Mouse (Mus musculus) lung, postnatal 10 days (tissue): ENCODE data around the gene Dusp7.

Experiments
- DNase-seq: peaks from one replicate; pipeline ENCODE4 v3.0.0; 2021

The Dusp7 gene

DNA sequence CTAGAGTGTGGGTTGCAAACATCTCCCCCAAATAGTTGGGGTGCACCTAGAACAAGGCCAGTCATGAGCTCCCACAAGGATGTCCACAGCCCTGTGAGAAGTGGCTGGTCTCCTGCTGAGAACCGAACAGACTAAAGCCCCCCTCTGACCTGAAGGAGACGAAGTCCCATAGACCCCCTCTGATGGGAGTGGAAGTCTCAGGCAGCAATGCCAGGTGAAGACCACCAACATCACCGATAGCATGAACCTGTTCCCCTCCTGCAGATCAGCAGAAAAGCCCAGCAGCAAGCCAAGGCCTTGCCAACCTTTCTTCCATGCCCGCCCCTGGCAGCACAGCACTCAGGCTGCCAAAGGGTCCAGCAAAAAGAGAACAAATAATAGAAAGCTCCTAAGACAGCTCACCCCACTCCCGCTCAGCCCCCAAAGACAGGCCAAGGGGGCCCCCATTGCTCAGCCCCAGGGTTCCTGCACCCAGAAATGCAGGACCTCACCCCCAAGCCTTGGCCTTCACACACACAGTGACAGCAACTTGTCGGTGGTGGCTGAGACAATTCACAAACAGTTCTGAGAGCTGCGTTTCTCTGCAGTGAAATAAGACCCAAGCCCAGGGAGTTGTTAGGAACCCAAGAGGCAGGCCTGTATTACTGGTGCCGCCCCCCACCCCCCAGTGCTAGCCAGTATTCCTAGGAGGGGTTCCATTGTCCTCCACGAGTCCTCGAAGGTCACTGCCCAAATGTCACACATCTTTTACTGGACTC, 13.0 kb upstream of the Dusp7 start:
- DNase-seq, result no peak

DNA sequence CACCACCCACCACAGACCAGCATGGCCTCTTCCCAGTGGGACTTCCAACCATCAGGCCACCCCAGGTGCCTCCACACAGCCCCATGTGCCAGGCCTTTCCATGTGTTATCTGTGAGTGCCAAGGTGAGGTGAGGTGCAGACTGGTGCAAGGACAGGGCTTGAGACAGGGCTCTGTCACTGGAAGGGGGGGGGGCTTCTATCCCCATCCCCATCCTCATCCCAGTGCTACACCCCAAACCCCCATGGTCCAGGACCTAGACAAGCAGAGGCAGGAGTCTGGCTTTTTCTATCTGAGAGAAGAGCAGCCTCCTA, 12.5 kb upstream of the Dusp7 start:
- DNase-seq, result no peak

DNA sequence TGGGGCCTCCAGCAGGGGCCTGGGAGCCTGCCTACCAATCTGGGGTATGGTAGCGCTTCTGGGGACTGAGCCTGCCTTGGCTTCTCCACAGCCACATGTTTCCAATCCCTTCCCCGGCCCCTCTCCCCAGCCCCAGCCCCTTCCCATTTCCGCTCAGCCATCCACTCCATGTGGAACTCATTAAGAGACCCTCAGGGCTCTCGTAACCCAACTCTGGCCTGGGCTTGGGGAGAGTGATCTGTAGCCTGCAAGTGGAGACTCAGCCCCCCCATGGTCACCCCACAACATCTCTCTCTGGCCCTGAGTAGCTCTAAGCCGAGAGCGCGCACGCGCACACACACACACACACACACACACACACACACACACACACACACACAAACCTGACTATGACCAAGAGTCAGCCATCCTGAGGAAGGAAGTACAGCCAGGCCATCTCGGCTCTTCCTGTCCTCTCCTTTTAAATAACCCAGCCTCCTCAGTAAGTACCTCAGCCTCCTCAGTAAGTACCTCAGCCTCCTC, 12.0 kb upstream of the Dusp7 start:
- peak; percentile 46 for DNase-seq

DNA sequence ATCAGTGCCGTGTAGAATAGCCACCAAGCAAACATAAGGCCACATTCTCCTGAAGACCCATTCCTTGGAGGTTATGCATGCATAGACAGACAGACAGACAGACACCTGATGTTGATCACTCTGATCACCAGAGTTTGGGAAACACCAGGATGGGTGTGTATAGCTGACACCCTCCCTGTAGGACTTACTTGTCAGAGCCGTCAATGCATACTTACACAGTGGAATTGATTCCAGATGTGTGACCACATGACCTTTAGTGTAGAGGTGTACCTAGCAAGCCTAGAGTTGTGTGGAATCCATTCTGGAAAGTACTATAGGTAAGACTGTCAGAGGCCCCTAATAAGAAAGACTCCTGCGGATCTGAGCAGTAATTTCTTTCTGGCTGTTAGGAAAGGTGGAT, 11.3 kb upstream of the Dusp7 start:
- no peak for DNase-seq

DNA sequence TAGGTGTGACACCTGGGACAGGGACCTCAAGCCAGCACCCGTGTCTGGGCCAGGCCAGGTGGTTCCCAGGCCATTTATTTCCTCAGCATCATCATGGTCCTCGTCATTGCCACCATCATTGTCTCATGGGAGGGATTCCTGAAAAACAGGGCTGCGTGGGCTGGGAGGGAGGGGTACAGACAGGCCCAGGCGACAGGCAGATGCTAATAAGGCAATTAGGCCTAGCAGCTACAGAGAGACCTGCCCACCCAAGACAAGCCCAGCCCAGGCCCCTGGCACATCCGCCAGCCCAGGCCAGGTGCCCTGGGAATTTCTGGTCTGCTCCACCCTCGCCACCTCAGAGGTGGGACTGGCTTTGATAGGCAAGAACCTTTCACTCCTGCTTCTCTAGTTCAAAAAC, 9.1 kb upstream of the Dusp7 start:
- no peak for DNase-seq

DNA sequence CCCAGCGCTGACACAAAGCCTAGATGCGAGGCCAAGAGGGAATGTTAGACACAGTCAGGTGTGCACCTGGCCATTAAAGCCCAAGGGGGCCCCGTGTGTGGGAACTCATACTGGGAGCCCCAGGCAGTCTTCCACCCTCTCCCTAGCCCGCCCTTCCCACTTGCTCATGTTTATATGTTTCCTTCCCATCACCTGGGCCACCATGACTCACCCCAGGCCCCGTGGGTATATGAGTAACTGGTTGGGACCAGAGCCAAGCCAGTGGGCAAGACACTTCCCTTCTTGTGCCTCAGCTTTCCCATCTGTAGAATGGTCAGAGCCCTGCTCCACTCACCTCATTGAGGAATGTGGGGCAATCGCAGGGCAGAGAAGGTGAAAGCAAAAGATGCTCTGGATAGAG, 7.3 kb upstream of the Dusp7 start:
- DNase-seq, result no peak

DNA sequence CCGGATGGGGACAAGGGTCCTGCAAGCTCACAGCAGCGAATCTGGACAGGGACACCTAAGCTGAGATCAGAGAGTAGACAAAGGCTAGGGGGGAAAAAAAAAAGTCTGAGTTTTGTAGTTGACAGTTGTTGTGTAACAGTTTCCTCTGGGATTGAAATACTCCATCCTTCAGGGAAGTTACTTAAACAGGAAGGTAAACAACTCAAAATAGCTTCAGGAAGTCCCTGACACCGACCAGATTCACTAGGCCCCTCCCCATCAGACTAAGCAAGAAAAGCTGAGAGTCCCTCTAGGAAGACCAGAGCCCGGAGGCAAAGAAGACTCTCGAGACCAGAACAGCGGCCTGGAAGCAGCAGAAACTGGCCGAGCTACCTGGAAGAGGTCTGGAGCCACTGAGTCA, 3.1 kb upstream of the Dusp7 start:
- no peak for DNase-seq

DNA sequence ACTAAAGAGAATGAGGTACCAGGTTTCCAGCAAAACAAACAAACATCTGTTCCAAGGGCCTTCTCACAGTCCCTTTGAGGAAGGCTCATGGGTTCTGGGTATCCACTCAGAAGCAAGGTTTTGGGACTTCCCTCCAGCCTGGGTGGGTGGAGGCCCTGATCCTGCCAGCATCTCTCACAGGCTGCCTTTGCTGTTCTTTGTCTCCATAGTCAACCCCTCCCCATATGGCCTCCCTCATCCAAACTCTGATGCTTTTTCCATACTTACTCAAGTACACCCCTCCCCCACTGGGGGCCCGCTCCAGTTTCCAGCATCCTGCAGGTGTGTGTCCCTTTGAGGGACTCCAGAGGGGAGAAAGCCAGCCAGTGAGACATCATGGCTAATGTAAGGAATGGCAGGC, 2.2 kb upstream of the Dusp7 start:
- no peak for DNase-seq

DNA sequence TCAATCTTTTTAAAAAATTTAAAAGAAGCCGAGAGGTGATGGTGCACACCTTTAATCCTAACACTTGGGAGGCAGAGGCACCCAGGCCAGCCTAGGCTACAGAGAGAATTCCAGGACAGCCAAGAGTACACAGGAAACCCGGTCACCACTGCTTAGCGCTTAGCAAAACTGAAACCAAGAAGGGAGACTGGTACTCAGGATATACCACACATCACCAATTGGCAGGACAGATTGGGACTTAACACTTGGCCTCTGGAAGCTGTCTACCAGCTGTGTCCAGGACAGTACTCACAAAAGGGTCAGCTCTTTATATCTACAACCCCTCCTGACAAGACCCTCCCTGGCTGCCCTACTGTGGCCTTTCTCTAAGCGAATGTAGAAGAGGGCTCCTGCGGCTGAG, 1.4 kb upstream of the Dusp7 start:
- DNase-seq, result no peak

DNA sequence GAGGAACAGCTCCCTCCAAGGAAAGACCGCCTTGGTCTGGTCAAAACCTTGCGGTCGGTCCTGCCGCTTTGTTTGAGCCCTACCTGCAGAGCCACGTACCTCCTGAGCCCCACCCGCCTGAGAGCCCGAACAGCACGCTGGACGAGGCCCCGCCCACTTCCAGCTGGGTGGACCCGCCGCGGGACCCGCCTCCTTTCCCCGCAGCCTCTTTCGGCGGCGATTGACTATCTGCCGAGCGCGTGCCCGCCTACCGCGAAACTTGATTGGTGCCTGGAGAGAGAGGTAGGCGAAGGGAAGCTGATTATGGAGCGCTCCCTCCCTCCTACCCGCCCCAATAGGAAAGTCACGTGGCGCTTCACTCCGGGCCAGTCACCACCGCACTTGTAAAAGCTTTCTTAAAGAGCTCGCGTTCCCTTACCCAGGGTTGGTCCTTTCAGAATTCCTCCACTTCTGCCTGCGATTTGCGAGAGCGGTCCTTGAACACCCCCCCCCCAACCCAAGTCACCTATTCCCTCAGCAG, 780 bp upstream of the Dusp7 start:
- DNase-seq, result peak; percentile 99

DNA sequence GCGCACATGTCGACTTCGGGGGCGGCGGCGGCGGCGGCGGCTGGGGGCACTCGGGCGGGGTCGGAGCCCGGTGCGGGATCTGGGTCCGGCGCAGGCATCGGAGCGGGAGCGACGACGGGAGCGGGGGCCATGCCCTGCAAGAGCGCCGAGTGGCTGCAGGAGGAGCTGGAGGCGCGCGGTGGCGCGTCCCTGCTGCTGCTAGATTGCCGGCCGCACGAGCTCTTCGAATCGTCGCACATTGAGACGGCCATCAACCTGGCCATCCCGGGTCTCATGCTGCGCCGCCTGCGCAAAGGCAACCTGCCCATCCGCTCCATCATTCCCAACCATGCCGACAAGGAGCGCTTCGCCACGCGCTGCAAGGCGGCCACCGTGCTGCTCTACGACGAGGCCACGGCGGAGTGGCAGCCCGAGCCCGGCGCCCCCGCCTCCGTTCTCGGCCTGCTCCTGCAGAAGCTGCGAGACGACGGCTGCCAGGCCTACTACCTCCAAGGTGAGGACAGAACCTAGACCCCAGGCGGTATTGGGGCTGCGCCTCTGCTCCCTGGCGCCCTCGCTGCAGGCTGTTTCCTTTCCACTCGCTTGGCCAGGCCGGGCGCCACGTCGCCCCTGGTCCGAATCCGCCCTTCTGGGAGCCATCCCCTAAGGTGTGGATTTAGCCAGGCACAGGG, 534 bp downstream of the Dusp7 start:
- peak; percentile 76 for DNase-seq

DNA sequence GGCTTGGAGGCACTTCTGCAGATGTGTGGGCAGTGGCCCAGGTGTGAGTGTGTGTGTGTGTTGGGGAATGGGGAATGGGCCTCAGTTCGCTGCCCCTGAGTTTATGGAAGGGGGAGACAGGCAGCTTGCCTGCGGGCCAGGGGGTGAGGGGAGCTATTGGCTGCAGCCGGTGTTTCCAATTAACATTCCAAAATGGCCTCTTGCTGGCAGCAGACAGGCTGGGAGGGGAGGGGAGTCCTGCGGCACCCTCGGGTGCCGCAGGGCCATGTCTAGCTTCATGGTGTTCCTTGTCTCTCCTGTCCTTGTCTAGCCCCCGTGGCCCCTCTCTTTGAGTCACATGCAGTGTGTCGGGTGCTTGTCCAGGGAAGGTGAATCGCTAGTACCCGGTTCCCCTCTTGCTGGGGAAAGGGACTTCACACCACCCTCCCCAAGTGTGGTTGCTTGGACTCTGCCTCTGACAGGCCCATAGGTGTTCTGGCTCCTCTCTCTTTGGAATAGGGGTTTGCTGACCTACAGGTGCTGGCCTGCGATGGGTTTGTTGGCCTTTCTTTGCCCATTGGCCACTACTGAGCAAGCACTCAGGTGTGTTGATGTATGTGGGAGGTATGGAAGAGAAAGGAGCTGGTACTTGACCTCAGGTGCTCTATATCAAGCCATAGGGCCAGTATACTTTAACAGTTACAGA, 1.5 kb downstream of the Dusp7 start:
- DNase-seq, result peak; percentile 70

DNA sequence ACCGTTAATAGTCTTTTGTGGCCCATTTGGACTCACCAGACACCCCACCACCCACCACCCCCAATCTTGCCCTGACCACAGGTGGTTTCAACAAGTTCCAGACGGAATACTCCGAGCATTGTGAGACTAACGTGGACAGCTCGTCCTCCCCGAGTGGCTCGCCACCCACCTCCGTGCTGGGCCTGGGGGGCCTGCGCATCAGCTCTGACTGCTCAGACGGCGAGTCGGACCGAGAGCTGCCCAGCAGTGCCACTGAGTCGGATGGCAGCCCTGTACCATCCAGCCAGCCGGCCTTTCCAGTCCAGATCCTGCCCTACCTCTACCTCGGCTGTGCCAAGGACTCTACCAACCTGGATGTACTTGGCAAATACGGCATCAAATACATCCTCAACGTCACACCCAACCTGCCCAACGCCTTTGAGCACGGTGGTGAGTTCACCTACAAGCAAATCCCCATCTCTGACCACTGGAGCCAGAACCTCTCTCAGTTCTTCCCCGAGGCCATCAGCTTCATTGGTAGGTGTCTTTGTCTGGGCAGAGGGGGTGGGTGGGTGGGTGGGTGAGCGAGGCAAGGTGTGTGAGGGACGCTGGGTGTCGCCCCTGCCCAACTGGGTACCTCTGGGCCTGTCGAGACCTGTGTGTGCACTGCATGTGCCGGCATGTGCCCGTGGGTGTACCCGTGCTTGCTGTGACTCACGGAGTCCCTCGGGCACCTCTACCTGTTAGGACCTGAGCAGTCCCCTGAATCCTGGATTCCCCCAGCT, 2.4 kb downstream of the Dusp7 start:
- no peak for DNase-seq

DNA sequence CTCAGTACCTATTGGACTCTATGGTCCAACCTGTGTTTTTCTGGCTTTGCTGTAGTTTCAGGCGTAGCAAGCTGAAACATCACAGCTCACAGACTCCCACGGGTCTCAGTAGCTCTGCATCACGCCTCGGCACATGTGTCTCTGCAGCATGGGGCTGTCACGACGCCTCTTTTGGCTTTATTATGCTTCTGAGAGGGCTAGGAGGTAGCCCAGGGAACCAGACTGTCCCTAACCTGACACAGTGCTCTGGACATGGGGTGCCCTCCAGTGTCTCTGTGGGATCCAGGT, 2.9 kb downstream of the Dusp7 start:
- DNase-seq, result no peak

DNA sequence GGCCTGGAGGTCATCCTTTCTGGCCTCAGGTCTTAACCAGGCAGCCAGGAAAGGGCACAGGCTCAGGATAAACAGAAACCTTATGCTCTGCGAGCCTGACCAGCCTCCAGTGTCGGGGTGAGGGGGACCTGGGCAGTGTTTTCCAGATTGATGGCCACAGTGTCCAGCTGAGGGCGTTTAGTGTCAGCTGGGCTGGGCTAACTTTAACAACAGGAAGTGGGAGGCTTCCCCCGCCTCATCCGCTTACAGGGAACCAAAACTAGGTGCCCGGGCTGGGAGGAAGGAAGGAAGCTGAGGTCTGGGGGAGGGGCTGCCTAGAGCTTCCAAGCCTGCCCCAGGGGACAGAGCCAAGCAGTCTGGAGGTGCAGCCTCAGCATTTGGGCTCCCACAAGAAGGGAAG, 3.3 kb downstream of the Dusp7 start:
- DNase-seq, result peak; percentile 94

DNA sequence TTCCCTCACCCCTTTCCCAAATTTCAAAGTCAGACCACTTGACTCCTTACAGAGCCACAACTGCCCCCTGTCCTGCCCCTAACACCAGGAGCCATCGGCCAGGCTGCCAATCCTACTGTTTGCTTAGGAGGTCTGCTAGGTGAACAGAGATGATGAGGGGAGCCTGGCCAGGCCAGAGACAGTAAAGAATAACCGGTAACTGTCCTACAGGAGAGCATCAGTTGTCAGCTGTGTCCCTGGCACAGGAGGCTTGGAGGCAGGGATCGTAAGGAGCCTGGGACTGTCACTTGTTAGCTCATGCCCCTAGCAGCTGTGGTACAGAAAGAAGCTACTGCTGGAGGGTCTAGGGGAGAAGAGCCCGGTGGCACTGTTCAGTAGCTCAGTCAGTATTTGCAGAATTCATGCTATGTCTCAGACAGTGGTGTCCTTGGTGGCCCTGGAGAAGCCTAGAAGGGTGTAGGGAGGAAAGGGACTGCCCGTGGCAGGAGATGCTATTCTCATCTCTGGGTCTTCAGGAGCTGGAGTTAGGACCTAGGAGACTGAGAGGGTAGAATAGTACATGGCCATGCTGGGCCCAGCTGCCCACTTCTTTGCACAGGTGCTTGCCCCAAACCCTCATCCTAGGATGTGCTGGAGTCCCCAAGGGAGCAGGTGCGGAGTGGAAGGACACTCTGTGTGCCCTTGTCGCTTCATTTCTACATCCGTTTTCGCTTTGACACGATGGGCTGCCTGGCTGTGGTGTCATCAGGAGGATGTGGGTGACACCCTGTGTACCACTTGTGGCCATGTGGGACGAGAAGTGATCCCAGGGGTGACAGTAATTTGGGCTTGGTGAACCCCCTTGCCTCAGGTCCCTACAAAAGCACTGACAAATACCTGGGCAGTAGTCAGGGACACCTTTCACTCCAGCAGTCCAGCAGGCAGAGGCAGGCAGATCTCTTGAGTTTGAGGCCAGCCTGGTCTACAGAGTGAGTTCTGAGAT, 4.3 kb downstream of the Dusp7 start:
- no peak for DNase-seq

DNA sequence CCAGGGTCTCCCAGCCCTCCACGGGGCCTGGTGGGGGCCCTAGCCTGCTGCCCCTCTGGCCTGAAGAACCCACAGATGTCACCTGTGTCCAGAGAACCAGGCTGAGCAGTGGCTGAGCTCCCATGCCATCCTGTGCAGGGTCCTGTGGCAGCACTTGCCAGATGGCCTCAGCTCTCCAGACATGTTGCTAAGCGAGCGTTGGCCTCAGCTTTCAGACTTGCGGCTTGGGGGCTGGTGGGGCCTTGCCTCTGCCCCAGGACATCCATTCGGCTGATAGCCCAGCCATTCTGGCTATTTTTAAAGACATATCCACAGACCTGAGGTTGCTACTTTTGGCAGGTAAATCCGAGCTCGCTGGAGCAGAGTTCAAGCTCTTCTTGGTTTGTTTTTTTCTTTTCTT, 5.5 kb downstream of the Dusp7 start:
- no peak for DNase-seq

DNA sequence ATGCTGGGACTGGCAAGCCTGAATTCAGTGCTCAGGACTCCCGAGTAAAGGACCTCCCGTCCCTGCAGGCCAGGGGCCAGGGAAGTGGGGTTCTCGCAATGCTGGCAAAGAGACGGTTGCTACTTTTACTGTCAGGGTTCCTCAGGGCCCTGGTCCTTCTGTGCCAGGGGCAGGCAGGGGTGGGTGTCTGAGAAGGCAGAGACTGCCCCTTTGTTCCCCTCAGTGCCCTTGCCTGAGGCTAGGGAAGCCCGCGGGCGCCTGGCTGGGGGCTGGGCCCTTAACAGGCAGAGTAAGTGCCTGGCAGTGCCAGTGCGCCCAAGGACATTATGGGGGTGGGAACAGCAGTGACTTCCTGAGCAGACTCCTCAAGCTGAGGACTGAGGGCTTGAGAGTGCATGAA, 8.8 kb downstream of the Dusp7 start:
- DNase-seq, result no peak

DNA sequence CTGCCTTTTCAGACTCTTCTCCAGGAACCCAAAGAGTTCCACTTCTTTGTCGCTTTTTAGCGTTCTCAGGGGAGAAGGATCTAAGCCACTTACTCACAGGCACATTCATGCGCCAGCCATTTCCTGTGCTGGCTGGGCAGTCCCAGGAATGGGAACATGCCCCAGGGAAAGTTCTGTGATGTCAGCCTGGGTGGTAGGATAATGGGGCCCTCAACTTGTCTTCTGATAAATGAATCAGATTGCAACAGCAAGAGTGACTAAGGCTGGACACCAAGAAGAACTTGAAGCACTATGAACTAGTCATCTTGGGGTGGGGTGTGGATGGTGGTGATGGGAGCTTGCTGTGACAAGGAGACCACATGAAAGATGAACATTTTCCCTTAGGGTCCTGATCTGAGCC, 9.6 kb downstream of the Dusp7 start:
- no peak for DNase-seq

DNA sequence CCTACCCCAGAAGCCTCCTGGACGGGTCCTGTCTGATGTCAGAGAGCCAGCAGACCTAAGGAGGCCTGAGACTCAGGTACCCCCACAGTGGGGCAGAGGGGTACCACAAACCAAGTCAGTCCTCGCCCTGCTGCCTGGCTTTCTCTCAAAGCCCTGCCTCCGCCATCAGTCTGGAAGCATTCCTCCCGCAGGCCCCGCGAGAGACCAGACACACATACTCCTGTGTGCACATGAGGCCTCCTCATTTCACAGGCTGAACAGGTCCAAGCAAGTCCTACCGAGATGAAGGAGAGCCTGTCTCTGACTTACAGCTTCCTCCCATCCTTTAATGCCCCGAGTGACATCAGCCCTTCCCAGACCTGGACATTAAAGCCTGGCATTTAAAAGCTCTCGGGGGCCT, 10.3 kb downstream of the Dusp7 start:
- no peak for DNase-seq

DNA sequence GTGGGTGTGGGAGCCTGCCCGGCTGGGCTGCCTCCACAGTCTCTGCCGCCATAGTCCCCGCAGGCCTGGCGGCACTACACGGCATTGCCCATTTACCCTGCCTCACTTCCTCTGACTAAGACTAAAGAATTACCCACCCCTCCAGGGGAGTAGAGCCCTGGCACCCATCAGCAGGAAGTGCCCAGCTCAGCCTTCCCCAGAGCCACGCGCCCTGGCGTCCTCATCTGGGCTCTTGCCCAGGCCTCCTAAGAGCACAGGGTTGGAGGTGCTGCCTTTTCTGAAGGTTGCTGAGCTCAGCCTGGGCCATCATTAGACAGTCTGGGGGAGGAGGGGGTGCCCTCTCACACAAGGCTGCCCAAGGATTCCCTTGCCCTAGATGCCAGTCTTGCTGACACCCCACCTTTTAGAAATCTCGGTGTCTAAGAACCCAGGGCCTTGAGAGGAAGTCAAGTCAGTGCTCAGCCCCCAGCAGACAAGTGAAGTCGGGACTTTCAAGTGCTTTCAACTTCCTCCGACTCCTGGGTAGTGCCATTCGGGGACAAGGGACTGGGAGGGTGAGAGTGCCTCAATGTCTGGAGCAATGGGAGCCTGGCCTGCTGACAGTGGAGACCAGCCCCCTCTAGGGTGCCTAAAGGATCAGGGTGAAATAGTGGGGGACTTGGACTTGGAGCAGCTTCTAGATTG, 17.9 kb downstream of the Dusp7 start:
- DNase-seq, result peak; percentile 63
